Mouse (Mus musculus) erythroblast, embryonic 14.5 days (primary cell): Measurements from ENCODE around the gene F2rl1. TPM values are rescaled to one million over a fixed set of nuclear protein-coding genes. Genes with fewer than 3 reads are reported as not detected.
A peak's percentile ranks its signal among the peaks of the same experiment; 100 is the strongest.

ENCODE experiments used
- H3K27me3 ChIP-seq: 2 replicates; pipeline ENCODE4 v1.6.1; 2012; ENCODE audit warnings: inconsistent platforms; ENCODE audit not compliant: control insufficient read depth
- H3K36me3 ChIP-seq: 2 replicates; pipeline ENCODE4 v1.6.1; 2012; ENCODE audit warnings: mild to moderate bottlenecking, inconsistent platforms; ENCODE audit not compliant: control insufficient read depth
- H3K4me1 ChIP-seq: 2 replicates; pipeline ENCODE4 v1.6.1; 2012; ENCODE audit warnings: inconsistent platforms; ENCODE audit not compliant: control insufficient read depth
- H3K4me3 ChIP-seq: replicated peaks from 2 replicates; pipeline ENCODE3; 2012; ENCODE audit warnings: moderate library complexity, mild to moderate bottlenecking, inconsistent platforms
- H3K9me3 ChIP-seq: 2 replicates; pipeline ENCODE4 v1.6.1; 2012; ENCODE audit warnings: low read length, inconsistent platforms, mixed read lengths; ENCODE audit not compliant: control insufficient read depth
- GATA1 ChIP-seq: IDR thresholded peaks from 2 replicates; pipeline ENCODE4 v1.6.1; 2012; ENCODE audit warnings: low read length, inconsistent platforms, mixed read lengths
- TAL1 ChIP-seq: IDR thresholded peaks from 3 replicates; pipeline ENCODE4 v1.6.1; 2012; ENCODE audit warnings: low read length, inconsistent platforms, mixed read lengths
- polyA plus RNA-seq: library from polyadenylated mRNA; stranded (reverse); fragments of >175 nt; gene quantifications from 2 replicates; pipeline ENCODE4 v1.2.3, GENCODE M21; 2012

F2rl1 gene
- not detected in 2 replicates for polyA plus RNA-seq

DNA sequence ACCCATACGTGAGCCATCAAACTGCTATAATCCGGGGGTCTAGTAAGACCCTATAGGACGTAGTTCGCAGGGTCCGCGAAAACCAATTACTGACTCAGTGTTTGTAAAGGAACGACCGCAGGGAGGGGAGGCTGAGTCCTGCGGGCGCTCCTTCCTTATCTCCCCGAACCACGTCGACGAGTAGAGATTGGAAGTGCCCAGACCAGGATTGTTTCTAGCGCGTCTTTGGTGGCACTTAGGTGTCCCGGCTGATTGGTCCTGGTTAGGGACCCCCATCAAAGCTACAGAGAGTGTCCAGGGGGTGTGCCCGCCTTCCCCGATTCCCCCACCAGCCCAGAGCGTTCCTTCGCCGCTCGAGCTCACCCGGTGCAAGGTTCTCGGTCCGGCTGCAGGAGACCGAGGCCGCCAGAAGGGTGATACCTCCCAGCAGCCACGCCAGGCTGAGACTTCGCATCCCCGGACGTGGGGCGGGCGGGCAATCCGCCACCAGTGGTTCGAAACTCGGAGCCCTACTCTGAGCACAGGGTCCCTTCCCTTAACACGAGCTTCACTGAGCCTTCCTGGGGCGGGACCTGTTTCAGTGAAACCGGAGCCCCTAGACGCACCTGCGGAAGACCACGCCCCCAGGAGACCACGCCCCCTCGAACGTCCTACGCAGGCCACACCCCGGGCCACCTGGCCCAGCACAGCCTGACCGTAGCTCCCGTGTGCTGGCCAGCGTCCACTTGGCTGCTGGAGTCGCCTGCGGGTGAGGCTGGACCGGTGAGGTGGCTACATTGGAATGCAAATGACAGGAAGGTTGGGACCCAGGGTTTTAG lies at the start of gene F2rl1:
Gene F2rl1 (minus strand): TSS at position 554 of the 818 bp plus-strand sequence.
- Histone ChIP-seq H3K36me3 (no peaks in the 10 kb centered on the region), H3K27me3 (peaks cover 63% of the 10 kb centered on the region), H3K4me3 (peak within 1 kb of the TSS; percentile 50), H3K4me1 (peaks cover 10% of the 10 kb centered on the region), H3K9me3 (peaks cover 2% of the 10 kb centered on the region; the same call in 1 of the 2 replicates)
- TF ChIP-seq TAL1 = no peak
- no peak for TF ChIP-seq GATA1

DNA sequence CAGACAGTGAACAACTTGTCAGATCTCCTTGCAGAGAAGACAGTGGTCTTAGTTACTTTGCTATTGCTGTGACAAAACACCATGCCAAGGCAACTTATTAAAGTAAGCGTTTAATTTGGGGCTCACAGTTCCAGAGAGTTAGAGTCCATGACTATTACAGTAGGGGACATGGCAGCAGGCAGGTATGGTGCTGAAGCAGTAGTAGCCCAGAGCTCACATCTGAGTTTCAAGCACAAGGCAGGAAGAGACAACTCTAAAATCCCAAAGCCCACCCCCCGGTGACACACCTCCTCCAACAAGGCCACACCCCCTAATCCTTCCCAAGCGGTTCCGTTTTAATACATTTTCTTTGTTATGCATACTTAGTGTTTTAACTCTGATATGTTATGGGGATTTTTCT lies 45.9 kb upstream of the F2rl1 start:
- no peak overlapping the region for H3K4me3 ChIP-seq
- H3K4me1 ChIP-seq = peaks cover 16% of the 10 kb centered on the region
- no peaks in the 10 kb centered on the region for H3K36me3 ChIP-seq
- H3K9me3 ChIP-seq = peaks cover 4% of the 10 kb centered on the region; the same call in 1 of the 2 replicates
- no peaks in the 10 kb centered on the region for H3K27me3 ChIP-seq
- TF ChIP-seq GATA1 (no peak), TAL1 (no peak)

DNA sequence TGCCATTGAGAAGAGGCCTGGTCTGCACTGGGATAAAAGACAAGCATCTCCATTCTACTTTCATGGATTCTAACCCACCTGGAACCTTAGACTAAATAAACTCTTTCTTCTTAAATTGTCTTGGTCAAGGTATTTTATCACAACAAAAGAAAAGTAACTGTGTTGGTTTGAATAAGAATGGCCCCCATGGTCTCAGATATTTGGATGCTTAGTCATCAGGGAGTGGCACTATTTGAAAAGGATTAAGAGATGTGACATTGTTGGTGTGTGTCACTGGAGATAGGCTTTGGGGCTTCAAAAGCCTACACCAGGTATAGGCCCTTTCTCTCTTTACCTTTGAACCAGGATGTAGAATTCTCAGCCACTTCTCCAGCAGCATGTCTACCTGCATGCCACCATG lies 44.3 kb upstream of the F2rl1 start:
- H3K27me3 ChIP-seq = no peaks in the 10 kb centered on the region
- no peak for TF ChIP-seq GATA1
- no peak for TF ChIP-seq TAL1
- no peak overlapping the region for H3K4me3 ChIP-seq
- no peaks in the 10 kb centered on the region for H3K36me3 ChIP-seq
- H3K9me3 ChIP-seq = peaks cover 4% of the 10 kb centered on the region; the same call in 1 of the 2 replicates
- peaks cover 23% of the 10 kb centered on the region for H3K4me1 ChIP-seq

DNA sequence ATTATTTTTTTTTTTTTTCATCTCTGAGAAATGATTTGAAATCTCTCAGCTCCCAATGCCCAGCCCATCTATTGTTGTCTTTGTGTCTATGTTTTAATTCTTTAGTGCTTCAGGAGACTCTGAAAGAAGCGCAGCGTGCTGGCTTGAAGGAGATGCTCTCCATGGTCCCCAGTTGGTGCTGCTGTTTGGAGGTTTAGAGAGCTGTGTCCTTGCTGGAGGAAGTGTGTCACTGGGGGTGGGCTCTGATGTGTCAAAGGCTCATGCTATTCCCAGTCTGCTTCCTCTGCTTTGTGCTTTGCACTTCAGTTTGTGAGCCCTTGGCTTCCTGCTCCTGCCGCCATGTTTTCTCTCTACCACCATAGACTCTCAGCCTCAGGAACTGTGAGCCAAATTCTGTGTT lies 43.3 kb upstream of the F2rl1 start:
- Histone ChIP-seq H3K27me3 (no peaks in the 10 kb centered on the region), H3K4me3 (no peak overlapping the region), H3K36me3 (no peaks in the 10 kb centered on the region), H3K9me3 (peaks cover 4% of the 10 kb centered on the region; the same call in 1 of the 2 replicates), H3K4me1 (peaks cover 23% of the 10 kb centered on the region)
- no peak for TF ChIP-seq GATA1

DNA sequence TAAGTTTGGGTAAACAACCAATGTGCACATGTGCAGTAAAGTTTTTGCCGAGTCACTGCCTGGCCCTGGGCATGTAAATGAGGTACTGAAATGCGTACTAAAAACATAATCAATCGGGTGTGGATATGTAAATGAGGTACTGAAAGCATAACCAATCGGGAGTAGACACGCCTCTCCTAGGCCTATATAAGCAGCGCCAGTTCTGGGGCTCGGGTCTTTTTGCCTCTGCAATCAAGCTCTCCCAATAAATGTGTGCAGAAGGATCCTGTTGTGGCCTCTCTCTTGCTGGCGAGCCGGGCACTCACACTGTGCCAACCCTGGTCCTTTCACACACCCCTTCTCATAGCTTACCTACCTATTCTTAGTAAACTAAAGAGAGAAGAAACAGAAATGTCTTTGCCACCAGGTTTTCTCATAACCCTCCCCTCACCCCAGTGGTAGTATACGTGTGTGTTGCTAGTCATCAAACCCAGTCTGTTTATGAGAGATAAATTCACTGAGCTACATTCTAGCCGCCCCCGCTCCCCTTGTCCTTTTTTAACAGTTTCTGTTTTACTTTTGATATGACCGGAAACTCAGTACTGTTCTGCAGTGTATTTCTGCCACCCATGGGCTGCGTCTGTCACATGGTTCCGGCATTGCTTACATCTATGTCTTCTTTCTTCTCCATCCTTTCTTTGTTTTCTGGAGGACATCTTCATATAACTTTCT lies 42.0 kb upstream of the F2rl1 start:
- Histone ChIP-seq H3K27me3 (no peaks in the 10 kb centered on the region), H3K36me3 (no peaks in the 10 kb centered on the region), H3K9me3 (peaks cover 4% of the 10 kb centered on the region; the same call in 1 of the 2 replicates), H3K4me1 (peaks cover 23% of the 10 kb centered on the region), H3K4me3 (no peak overlapping the region)
- TF ChIP-seq TAL1 (no peak), GATA1 (no peak)

DNA sequence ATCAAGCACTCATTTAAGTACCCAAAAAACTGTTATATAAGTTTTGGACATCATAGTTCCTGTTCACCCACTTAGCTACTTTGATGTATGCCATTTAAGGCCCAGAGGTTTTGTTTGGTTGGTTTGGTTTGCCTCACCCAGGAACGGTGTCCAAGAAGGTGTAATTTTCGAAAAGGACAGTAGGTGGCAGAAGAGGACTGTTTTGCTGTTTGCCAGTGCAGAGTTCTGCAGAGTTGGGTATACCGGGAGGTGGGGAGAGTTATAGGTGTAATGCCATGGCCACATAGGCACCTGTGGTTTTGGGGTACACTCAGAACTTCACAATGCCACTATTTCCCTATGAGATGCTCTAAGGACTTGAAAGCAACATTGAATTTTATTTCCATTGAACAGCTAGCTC lies 38.7 kb upstream of the F2rl1 start:
- no peak overlapping the region for H3K4me3 ChIP-seq
- no peaks in the 10 kb centered on the region for H3K27me3 ChIP-seq
- H3K4me1 ChIP-seq = peaks cover 23% of the 10 kb centered on the region
- no peaks in the 10 kb centered on the region for H3K36me3 ChIP-seq
- peaks cover 4% of the 10 kb centered on the region; the same call in 1 of the 2 replicates for H3K9me3 ChIP-seq
- TF ChIP-seq TAL1 (no peak), GATA1 (no peak)

DNA sequence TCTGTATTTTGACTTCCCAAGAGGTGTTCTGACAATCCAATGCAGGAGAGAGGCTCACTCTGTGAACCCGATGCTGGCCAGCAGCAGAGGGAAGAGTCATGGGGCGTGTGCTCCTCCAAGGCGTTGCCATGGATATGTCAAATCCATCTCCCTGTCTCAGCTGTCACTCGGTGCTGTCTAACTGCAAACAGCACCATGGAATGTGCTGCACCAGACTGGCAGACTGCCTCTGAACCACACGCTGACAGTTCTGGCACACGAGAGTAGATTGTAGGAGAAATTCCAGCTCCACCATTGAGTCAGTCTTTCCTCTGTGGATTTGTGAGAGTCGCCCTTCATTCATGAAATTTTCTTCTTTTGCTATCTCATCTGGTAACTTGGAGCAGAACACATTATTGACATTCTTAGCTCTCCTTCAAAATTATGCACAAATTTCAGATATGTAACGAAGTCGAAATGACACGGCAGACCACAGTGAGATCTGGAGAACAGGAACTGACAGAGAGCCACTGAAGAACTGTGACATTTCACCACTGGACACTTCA lies 38.1 kb upstream of the F2rl1 start:
- Histone ChIP-seq H3K36me3 (no peaks in the 10 kb centered on the region), H3K9me3 (peaks cover 4% of the 10 kb centered on the region; the same call in 1 of the 2 replicates), H3K4me3 (no peak overlapping the region), H3K4me1 (peaks cover 23% of the 10 kb centered on the region), H3K27me3 (no peaks in the 10 kb centered on the region)
- TF ChIP-seq GATA1 (no peak), TAL1 (no peak)

DNA sequence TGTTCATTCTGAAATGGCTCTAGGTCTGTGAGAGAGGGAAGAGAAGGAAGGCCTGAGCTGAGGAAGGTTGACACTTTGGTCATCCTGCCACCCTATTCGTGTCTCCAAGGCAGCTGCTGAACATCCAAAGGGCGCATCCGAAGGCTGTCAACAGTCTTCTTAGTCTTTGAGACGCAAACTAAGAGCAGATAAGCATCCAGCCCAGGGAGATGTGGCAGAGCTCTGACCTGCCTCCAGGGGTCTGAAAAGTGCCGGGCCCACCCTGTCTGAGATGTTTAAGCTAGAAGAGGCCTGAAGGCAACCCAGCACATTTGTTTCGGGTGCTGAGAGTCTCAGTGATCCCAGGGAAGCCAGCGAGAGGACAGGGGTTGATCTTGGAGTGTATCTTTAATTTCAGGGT lies 32.3 kb upstream of the F2rl1 start:
- no peaks in the 10 kb centered on the region for H3K9me3 ChIP-seq
- H3K36me3 ChIP-seq = no peaks in the 10 kb centered on the region
- H3K4me3 ChIP-seq = no peak overlapping the region
- no peaks in the 10 kb centered on the region for H3K27me3 ChIP-seq
- H3K4me1 ChIP-seq = no peaks in the 10 kb centered on the region
- TF ChIP-seq GATA1 (no peak), TAL1 (no peak)

DNA sequence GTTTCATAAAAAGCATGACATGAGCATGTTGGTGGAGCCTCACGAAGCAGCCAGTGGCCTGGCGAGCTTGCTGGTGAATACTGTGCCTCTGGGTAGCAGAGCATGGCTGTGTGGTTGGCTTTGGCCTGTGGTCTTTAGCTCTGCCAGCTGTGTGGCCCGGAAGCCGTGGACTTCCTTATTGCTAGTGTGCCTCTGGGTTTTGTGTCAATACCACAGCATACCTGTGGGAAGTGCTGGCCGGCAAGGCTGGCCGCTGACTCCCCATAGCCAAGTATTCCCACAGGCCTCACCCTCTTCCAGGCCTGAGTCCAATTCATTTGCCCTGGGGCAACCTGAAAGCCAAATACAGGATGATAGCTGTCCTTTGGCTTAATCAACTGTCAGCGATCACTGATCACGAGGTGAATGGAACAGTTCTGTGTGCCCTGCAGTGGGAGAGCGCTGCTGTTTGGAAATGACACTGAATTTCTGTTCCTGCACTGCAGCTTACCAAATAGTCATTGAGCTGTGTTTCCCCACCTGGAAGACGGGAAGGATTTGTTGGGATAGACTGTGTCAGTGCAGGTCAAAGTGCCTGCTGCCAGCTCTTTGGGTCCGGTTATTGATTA lies 29.0 kb upstream of the F2rl1 start:
- TF ChIP-seq TAL1 (no peak), GATA1 (no peak)
- H3K36me3 ChIP-seq = no peaks in the 10 kb centered on the region
- peaks cover 13% of the 10 kb centered on the region for H3K27me3 ChIP-seq
- H3K4me3 ChIP-seq = no peak overlapping the region
- no peaks in the 10 kb centered on the region for H3K9me3 ChIP-seq
- no peaks in the 10 kb centered on the region for H3K4me1 ChIP-seq
